Mouse (Mus musculus) liver, postnatal 0 days (tissue): ENCODE data around the gene Psd4. TPM values are rescaled to one million over a fixed set of nuclear protein-coding genes. Genes with fewer than 3 reads are reported as not detected.
A peak's percentile ranks its signal among the peaks of the same experiment; 100 is the strongest.

Experiments used
- ATAC-seq: fragments of 200-750 bp; cut with Nextera tagmentation; 2 replicates; pipeline ENCODE4 v1.8.0; 2017; ENCODE audit warnings: mild to moderate bottlenecking, moderate library complexity
- DNase-seq: peaks from one replicate; pipeline ENCODE4 v3.0.0-alpha.2; 2016
- H3K27ac ChIP-seq: fragments of 300-500 bp; sonication (generic); 2 replicates; pipeline ENCODE4 v1.5.1; 2014; ENCODE audit warnings: antibody characterized with exemption, moderate library complexity, mild to moderate bottlenecking, low read depth
- H3K27me3 ChIP-seq: fragments of 300-500 bp; sonication (generic); 2 replicates; pipeline ENCODE4 v1.6.1; 2014; ENCODE audit warnings: low read length, control low read depth, mixed read lengths; ENCODE audit not compliant: insufficient read depth
- H3K36me3 ChIP-seq: fragments of 300-500 bp; sonication (generic); replicated peaks from 2 replicates; pipeline ENCODE4 v1.6.1; 2014; ENCODE audit warnings: mild to moderate bottlenecking, control low read depth, low read length, moderate library complexity, mixed read lengths; ENCODE audit not compliant: insufficient read depth
- H3K4me1 ChIP-seq: fragments of 300-500 bp; sonication (generic); 2 replicates; pipeline ENCODE4 v1.6.1; 2014; ENCODE audit warnings: antibody characterized with exemption, mild to moderate bottlenecking, control low read depth; ENCODE audit not compliant: insufficient read depth
- H3K4me2 ChIP-seq: fragments of 300-500 bp; sonication (generic); 2 replicates; pipeline ENCODE4 v1.6.1; 2014; ENCODE audit warnings: low read depth, mild to moderate bottlenecking, low read length, moderate library complexity, mixed read lengths
- H3K4me3 ChIP-seq: fragments of 300-500 bp; sonication (generic); 2 replicates; pipeline ENCODE4 v1.5.1; 2014; ENCODE audit warnings: low read depth, low read length
- H3K9ac ChIP-seq: fragments of 300-500 bp; sonication (generic); replicated peaks from 2 replicates; pipeline ENCODE4 v1.6.1; 2014; ENCODE audit warnings: mild to moderate bottlenecking, moderate library complexity
- H3K9me3 ChIP-seq: fragments of 300-500 bp; sonication (generic); 2 replicates; pipeline ENCODE4 v1.6.1; 2016; ENCODE audit warnings: mild to moderate bottlenecking, control low read depth, low read length, mixed read lengths
- CTCF ChIP-seq: sonication (generic); IDR thresholded peaks from 2 replicates; pipeline ENCODE4 v1.5.1; 2016; ENCODE audit warnings: antibody characterized with exemption, low read depth
- EP300 ChIP-seq: IDR thresholded peaks from 2 replicates; pipeline ENCODE4 v1.6.1; 2016; ENCODE audit warnings: antibody characterized with exemption, low read depth, mild to moderate bottlenecking
- WGBS: fragments of 180-500 bp; shearing (Covaris S2); extraction: QIAGEN DNeasy Blood & Tissue Kit; methylation state at CpG from one replicate; pipeline ENCODE4 v1.1.7; 2014; ENCODE audit not compliant: insufficient replicate concordance; 5-methylcytosine and 5-hydroxymethylcytosine counted together
- polyA plus RNA-seq: library from polyadenylated mRNA; unstranded; fragments of >200 nt; fragmentation: Nextera tagmentation; extraction: Ambion mirVana; gene quantifications from 2 replicates; pipeline ENCODE4 v1.2.1, GENCODE M21; 2015

Psd4 gene
- polyA plus RNA-seq, 1 experiment from 2014 or later, result 3.9 TPM

DNA sequence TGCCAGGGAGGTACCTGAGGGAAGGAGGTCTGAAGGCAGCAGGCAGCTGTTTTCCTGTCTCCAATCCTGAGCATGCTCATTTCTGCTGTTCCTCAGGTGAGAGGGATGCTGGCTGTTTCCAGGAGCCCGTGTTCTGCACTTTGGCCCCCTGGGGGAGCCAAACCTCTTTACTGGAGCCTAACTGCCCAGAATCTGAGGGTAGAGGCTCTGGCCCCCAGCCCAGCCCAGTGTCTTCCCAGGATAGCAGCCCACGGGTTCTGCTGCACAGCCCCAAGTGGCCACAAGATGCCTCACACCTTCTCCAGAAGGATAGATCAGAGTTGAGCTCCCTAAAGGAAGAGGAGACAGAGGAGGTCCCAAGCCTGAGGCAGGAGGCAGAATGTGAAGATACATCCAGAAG, 29.7 kb downstream of the Psd4 start:
- Histone ChIP-seq H3K36me3 (peaks cover 41% of the 10 kb centered on the region), H3K9me3 (no peaks in the 10 kb centered on the region), H3K9ac (no peak overlapping the region), H3K27ac (no peak overlapping the region), H3K27me3 (no peaks in the 10 kb centered on the region), H3K4me3 (no peak overlapping the region), H3K4me2 (no peak overlapping the region), H3K4me1 (no peaks in the 10 kb centered on the region)
- 38% methylated on average over 2 of the region's 2 CpGs for WGBS
- no peak for TF ChIP-seq EP300
- peak; percentile 21; the same call in 1 of the 2 replicates for TF ChIP-seq CTCF
- peak; percentile 12 for DNase-seq
- no peak for ATAC-seq

DNA sequence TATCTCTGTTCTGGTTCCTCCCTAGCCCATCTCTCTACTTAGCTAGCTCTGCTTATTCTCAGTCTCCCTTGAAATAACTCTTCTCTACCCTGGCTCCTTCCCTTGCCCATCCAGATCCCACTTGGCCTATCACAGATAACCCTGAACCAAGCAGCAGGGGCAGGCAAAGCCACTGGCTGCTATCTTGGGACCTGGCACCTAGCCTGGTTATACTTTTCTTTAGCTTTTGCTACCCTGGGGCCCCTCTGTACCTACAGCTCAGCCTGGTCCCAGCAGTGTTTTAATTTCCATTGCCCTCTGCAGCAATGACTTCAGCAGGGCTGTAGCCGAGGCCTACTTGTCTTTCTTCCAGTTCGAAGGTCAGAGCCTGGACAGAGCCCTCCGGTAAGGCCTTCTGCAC, 33.3 kb downstream of the Psd4 start:
- H3K27me3 ChIP-seq, result no peaks in the 10 kb centered on the region
- H3K4me1 ChIP-seq, result no peaks in the 10 kb centered on the region
- no peak overlapping the region for H3K4me3 ChIP-seq
- WGBS, result 82% methylated on average over 3 of the region's 3 CpGs
- no peak overlapping the region for H3K27ac ChIP-seq
- no peak overlapping the region for H3K4me2 ChIP-seq
- ATAC-seq (no peak), DNase-seq (no peak)
- no peak overlapping the region for H3K9ac ChIP-seq
- TF ChIP-seq EP300, result no peak
- H3K9me3 ChIP-seq, result no peaks in the 10 kb centered on the region
- peaks cover 45% of the 10 kb centered on the region for H3K36me3 ChIP-seq

DNA sequence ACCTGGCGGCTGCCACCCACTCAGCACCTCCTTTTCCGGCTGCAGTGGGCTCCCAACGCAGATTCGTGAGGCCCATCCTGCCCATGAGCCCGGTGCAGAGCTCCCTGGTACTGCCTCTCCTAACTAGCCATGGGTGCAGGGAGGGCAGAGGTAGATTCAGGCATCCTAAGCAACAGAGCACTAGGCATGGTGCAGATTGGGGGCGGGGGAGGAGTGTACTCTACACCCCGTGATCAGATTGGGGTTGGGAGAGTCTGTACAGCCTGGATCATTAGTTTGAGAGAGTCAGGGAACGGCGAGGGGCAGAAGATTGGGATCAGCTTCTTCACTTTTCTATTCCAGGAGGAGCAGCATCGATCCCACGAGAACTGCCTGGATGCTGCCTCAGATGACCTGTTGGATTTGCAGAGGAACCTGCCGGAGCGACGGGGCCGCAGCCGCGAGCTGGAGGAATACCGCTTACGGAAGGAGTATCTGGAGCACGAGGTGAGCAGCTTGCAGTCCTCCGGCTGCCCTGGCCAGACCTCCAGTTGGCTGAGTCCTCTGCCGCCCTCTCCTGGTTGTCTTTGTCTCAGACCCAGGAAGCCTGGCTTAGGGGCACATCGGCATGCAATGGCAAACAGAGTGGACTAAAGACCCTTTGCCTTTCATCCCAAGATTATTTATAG, 38.1 kb downstream of the Psd4 start:
- 0 out of 2 replicates have a peak overlapping the region, but pooled peaks have one; percentile 7 for H3K4me2 ChIP-seq
- no peaks in the 10 kb centered on the region for H3K4me1 ChIP-seq
- WGBS, result 30% methylated on average over 23 of the region's 23 CpGs
- DNase-seq (peak; percentile 82), ATAC-seq (peak; percentile 88)
- H3K9me3 ChIP-seq, result no peaks in the 10 kb centered on the region
- no peak overlapping the region for H3K4me3 ChIP-seq
- peaks cover 29% of the 10 kb centered on the region for H3K36me3 ChIP-seq
- no peak overlapping the region for H3K9ac ChIP-seq
- no peaks in the 10 kb centered on the region for H3K27me3 ChIP-seq
- H3K27ac ChIP-seq, result no peak overlapping the region
- peak; percentile 90 for TF ChIP-seq CTCF
- no peak for TF ChIP-seq EP300

- Histone ChIP-seq H3K9me3 (no peaks in the 10 kb centered on the region), H3K4me3 (no peak overlapping the region), H3K9ac (no peak overlapping the region), H3K4me2 (no peak overlapping the region), H3K4me1 (no peaks in the 10 kb centered on the region), H3K27me3 (no peaks in the 10 kb centered on the region), H3K36me3 (peaks cover 20% of the 10 kb centered on the region), H3K27ac (no peak overlapping the region)
- no peak for TF ChIP-seq CTCF
- no peak for TF ChIP-seq EP300
- DNase-seq (no peak), ATAC-seq (no peak)
- 74% methylated on average over 4 of the region's 4 CpGs for WGBS
Observed at GRCm38 (mm10) chr2:24407701-24408485, 40.5 kb downstream of the Psd4 start.

GRCm38 (mm10) chr2:24409166-24409565, 41.8 kb downstream of the Psd4 start:
- no peak overlapping the region for H3K27ac ChIP-seq
- DNase-seq (peak; percentile 72), ATAC-seq (peak; percentile 48)
- no peaks in the 10 kb centered on the region for H3K9me3 ChIP-seq
- 9% methylated on average over 2 of the region's 2 CpGs for WGBS
- TF ChIP-seq CTCF (peak; percentile 97), EP300 (no peak)
- no peaks in the 10 kb centered on the region for H3K27me3 ChIP-seq
- H3K36me3 ChIP-seq, result peaks cover 12% of the 10 kb centered on the region
- H3K4me1 ChIP-seq, result no peaks in the 10 kb centered on the region
- no peak overlapping the region for H3K4me2 ChIP-seq
- H3K4me3 ChIP-seq, result no peak overlapping the region
- H3K9ac ChIP-seq, result no peak overlapping the region

DNA sequence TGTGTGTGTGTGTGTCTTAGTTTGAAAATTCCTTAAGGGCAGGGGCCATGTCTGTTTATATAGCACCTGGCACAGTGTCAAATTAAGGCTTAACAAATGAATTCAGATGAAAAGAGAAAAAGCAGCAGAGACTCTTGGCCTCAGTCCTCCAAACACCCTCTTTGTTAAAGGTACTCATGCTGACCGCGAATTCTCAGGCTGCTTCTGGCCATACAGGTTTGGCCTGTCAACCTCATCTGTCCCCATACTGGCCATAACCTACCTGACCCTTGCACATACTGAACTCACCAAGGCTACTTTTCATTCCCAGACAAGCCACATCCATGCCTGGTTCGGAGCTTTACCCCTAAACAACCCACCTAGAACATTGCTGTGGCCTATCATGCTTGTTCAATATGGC, 45.8 kb downstream of the Psd4 start:
- H3K4me3 ChIP-seq, result no peak overlapping the region
- H3K27me3 ChIP-seq, result no peaks in the 10 kb centered on the region
- no peaks in the 10 kb centered on the region for H3K36me3 ChIP-seq
- TF ChIP-seq EP300 (no peak), CTCF (no peak)
- H3K9ac ChIP-seq, result no peak overlapping the region
- WGBS, result 67% methylated on average over 3 of the region's 3 CpGs
- ATAC-seq, result no peak
- no peaks in the 10 kb centered on the region for H3K4me1 ChIP-seq
- H3K27ac ChIP-seq, result no peak overlapping the region
- no peak for DNase-seq
- no peaks in the 10 kb centered on the region for H3K9me3 ChIP-seq
- H3K4me2 ChIP-seq, result no peak overlapping the region
